Mouse (Mus musculus) liver, postnatal 0 days (tissue): ENCODE measurements around the gene Nkx2-2. TPM values are rescaled to one million over a fixed set of nuclear protein-coding genes. Genes with fewer than 3 reads are reported as not detected.
A peak's percentile ranks its signal among the peaks of the same experiment; 100 is the strongest.

Experiments used
- ATAC-seq: fragments of 200-750 bp; cut with Nextera tagmentation; 2 replicates; pipeline ENCODE4 v1.8.0; 2017; ENCODE audit warnings: mild to moderate bottlenecking, moderate library complexity
- DNase-seq: peaks from one replicate; pipeline ENCODE4 v3.0.0-alpha.2; 2016
- H3K27ac ChIP-seq: fragments of 300-500 bp; sonication (generic); 2 replicates; pipeline ENCODE4 v1.5.1; 2014; ENCODE audit warnings: antibody characterized with exemption, moderate library complexity, mild to moderate bottlenecking, low read depth
- H3K27me3 ChIP-seq: fragments of 300-500 bp; sonication (generic); 2 replicates; pipeline ENCODE4 v1.6.1; 2014; ENCODE audit warnings: low read length, control low read depth, mixed read lengths; ENCODE audit not compliant: insufficient read depth
- H3K36me3 ChIP-seq: fragments of 300-500 bp; sonication (generic); replicated peaks from 2 replicates; pipeline ENCODE4 v1.6.1; 2014; ENCODE audit warnings: mild to moderate bottlenecking, control low read depth, low read length, moderate library complexity, mixed read lengths; ENCODE audit not compliant: insufficient read depth
- H3K4me1 ChIP-seq: fragments of 300-500 bp; sonication (generic); 2 replicates; pipeline ENCODE4 v1.6.1; 2014; ENCODE audit warnings: antibody characterized with exemption, mild to moderate bottlenecking, control low read depth; ENCODE audit not compliant: insufficient read depth
- H3K4me2 ChIP-seq: fragments of 300-500 bp; sonication (generic); 2 replicates; pipeline ENCODE4 v1.6.1; 2014; ENCODE audit warnings: low read depth, mild to moderate bottlenecking, low read length, moderate library complexity, mixed read lengths
- H3K4me3 ChIP-seq: fragments of 300-500 bp; sonication (generic); 2 replicates; pipeline ENCODE4 v1.5.1; 2014; ENCODE audit warnings: low read depth, low read length
- H3K9ac ChIP-seq: fragments of 300-500 bp; sonication (generic); replicated peaks from 2 replicates; pipeline ENCODE4 v1.6.1; 2014; ENCODE audit warnings: mild to moderate bottlenecking, moderate library complexity
- H3K9me3 ChIP-seq: fragments of 300-500 bp; sonication (generic); 2 replicates; pipeline ENCODE4 v1.6.1; 2016; ENCODE audit warnings: mild to moderate bottlenecking, control low read depth, low read length, mixed read lengths
- CTCF ChIP-seq: sonication (generic); IDR thresholded peaks from 2 replicates; pipeline ENCODE4 v1.5.1; 2016; ENCODE audit warnings: antibody characterized with exemption, low read depth
- EP300 ChIP-seq: IDR thresholded peaks from 2 replicates; pipeline ENCODE4 v1.6.1; 2016; ENCODE audit warnings: antibody characterized with exemption, low read depth, mild to moderate bottlenecking
- WGBS: fragments of 180-500 bp; shearing (Covaris S2); extraction: QIAGEN DNeasy Blood & Tissue Kit; methylation state at CpG from one replicate; pipeline ENCODE4 v1.1.7; 2014; ENCODE audit not compliant: insufficient replicate concordance; 5-methylcytosine and 5-hydroxymethylcytosine counted together
- polyA plus RNA-seq: library from polyadenylated mRNA; unstranded; fragments of >200 nt; fragmentation: Nextera tagmentation; extraction: Ambion mirVana; gene quantifications from 2 replicates; pipeline ENCODE4 v1.2.1, GENCODE M21; 2015

The Nkx2-2 gene
- polyA plus RNA-seq, 1 experiment from 2014 or later = not detected

- 4% methylated on average over 25 of the region's 25 CpGs for WGBS
These were observed 11.3 kb downstream of the Nkx2-2 start for GRCm38 (mm10) chr2:147182709-147183260.

GRCm38 (mm10) chr2:147181926-147182708, 11.9 kb downstream of the Nkx2-2 start:
- no peak for DNase-seq
- H3K36me3 ChIP-seq = no peaks in the 10 kb centered on the region
- TF ChIP-seq EP300 (no peak), CTCF (no peak)
- no peak overlapping the region for H3K4me2 ChIP-seq
- H3K27ac ChIP-seq = no peak overlapping the region
- H3K9me3 ChIP-seq = no peaks in the 10 kb centered on the region
- ATAC-seq = no peak
- H3K4me3 ChIP-seq = no peak overlapping the region
- H3K27me3 ChIP-seq = peaks cover 88% of the 10 kb centered on the region
- H3K9ac ChIP-seq = no peak overlapping the region
- peaks cover 22% of the 10 kb centered on the region for H3K4me1 ChIP-seq
- 20% methylated on average over 18 of the region's 18 CpGs for WGBS

More at GRCm38 (mm10) chr2:147182709-147183260, 11.3 kb downstream of the Nkx2-2 start:
- Histone ChIP-seq H3K36me3 (no peaks in the 10 kb centered on the region), H3K4me3 (peak overlapping the region; percentile 4; the same call in 1 of the 2 replicates), H3K27ac (no peak overlapping the region), H3K4me2 (peak overlapping the region; percentile 19; the same call in 1 of the 2 replicates), H3K9ac (no peak overlapping the region), H3K27me3 (peaks cover 95% of the 10 kb centered on the region), H3K9me3 (no peaks in the 10 kb centered on the region), H3K4me1 (peaks cover 22% of the 10 kb centered on the region)
- TF ChIP-seq EP300 (no peak), CTCF (no peak)
- peak; percentile 40 for DNase-seq
- peak; percentile 57; the same call in 1 of the 2 replicates for ATAC-seq

DNA sequence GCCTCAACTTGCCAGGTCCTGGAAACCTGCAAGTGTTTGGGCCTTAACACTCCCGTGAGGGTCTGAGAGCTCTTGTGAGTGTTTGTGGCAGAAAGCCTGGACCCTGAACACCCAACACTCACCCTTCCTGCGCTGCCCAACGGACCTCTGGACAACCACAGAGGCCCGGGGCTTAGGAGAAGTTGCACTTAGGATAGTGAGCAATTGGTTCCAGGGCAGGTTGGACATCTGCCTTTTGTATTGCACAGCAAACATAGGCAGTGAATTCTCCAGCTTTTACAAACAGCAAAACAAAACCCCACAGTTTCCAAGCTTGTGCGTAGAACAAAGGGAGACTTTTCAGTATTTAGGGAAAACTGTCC, 12.8 kb downstream of the Nkx2-2 start:
- H3K27me3 ChIP-seq = peaks cover 82% of the 10 kb centered on the region
- no peak for DNase-seq
- ATAC-seq = no peak
- 14% methylated on average over 5 of the region's 5 CpGs for WGBS
- H3K9me3 ChIP-seq = no peaks in the 10 kb centered on the region
- no peak for TF ChIP-seq CTCF
- no peak for TF ChIP-seq EP300
- H3K4me2 ChIP-seq = no peak overlapping the region
- H3K4me3 ChIP-seq = no peak overlapping the region
- peaks cover 22% of the 10 kb centered on the region for H3K4me1 ChIP-seq
- H3K36me3 ChIP-seq = no peaks in the 10 kb centered on the region
- no peak overlapping the region for H3K9ac ChIP-seq
- no peak overlapping the region for H3K27ac ChIP-seq

GRCm38 (mm10) chr2:147180649-147181303, 13.3 kb downstream of the Nkx2-2 start:
- no peak for DNase-seq
- ATAC-seq = no peak
- TF ChIP-seq CTCF (no peak), EP300 (no peak)
- peaks cover 77% of the 10 kb centered on the region for H3K27me3 ChIP-seq
- peaks cover 22% of the 10 kb centered on the region for H3K4me1 ChIP-seq
- no peak overlapping the region for H3K9ac ChIP-seq
- no peak overlapping the region for H3K4me3 ChIP-seq
- WGBS = 11% methylated on average over 32 of the region's 32 CpGs
- no peaks in the 10 kb centered on the region for H3K36me3 ChIP-seq
- H3K27ac ChIP-seq = no peak overlapping the region
- no peak overlapping the region for H3K4me2 ChIP-seq
- no peaks in the 10 kb centered on the region for H3K9me3 ChIP-seq

GRCm38 (mm10) chr2:147178091-147179059, 15.7 kb downstream of the Nkx2-2 start:
- peaks cover 61% of the 10 kb centered on the region for H3K27me3 ChIP-seq
- peak overlapping the region; percentile 29 for H3K4me3 ChIP-seq

More at GRCm38 (mm10) chr2:147178091-147179059, 15.7 kb downstream of the Nkx2-2 start:
- 2% methylated on average over 39 of the region's 39 CpGs for WGBS
- Histone ChIP-seq H3K9me3 (no peaks in the 10 kb centered on the region), H3K4me1 (0 out of 2 replicates have a peak, but pooled peaks cover 10% of the 10 kb centered on the region), H3K27ac (no peak overlapping the region), H3K4me2 (peak overlapping the region; percentile 63), H3K9ac (no peak overlapping the region), H3K36me3 (no peaks in the 10 kb centered on the region)
- ATAC-seq = peak; percentile 77
- DNase-seq = peak; percentile 64
- TF ChIP-seq EP300 (no peak), CTCF (peak; percentile 70)
